10 mouse cellular contexts compared by ENCODE assay signal in the genomic region with DNA sequence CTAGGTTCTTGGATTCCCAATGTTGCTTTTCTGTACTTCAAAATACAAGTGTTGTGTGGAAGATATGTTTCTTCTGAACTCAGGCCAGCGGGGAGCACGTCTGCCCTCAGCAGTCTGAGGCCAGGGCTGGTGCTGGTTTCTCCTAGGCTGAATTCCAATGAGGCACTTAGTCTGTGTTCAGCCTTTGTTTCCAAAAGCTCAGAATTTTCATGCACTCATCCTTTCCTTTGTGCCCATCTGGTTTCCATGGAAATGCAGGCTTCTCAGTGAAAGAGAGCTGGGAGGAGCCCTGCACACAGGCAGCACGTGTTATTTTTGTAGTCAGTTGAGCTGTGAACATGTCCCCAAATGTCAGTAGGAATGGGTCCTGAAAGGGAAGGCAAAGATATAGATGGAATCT.
A peak's percentile ranks its signal among the peaks of the same experiment; 100 is the strongest.
DNase-seq lines count a peak whose midpoint lies in the region; ATAC-seq lines count a peak whose summit lies in the region.
"Had no signal": no experiment of that assay in that cellular context is flagged by ENCODE, and none has a peak within 500 bp of the region (broad histone marks: within the 10 kb centered on the region; RNA-seq: fewer than 3 reads in every experiment).

No protein-coding gene starts in this region.

- 10% methylated on average over 3 of the region's 3 CpGs for WGBS in forebrain, embryonic 16.5 days
- WGBS in neural tube, embryonic 15.5 days: 8% methylated on average over 3 of the region's 3 CpGs
- WGBS in kidney, embryonic 16.5 days: 55% methylated on average over 3 of the region's 3 CpGs

- no peaks in the 10 kb centered on the region for H3K36me3 ChIP-seq in forebrain, embryonic 16.5 days (ENCODE audit: control insufficient read depth, insufficient read depth)
- no peaks in the 10 kb centered on the region for H3K36me3 ChIP-seq in neural tube, embryonic 15.5 days
- H3K36me3 ChIP-seq in kidney, embryonic 16.5 days (ENCODE audit: insufficient read depth, low read length): no peaks in the 10 kb centered on the region

- H3K9ac ChIP-seq in forebrain, embryonic 16.5 days (replicated peaks; ENCODE audit: low read depth, low read length): no peak overlapping the region
- H3K9ac ChIP-seq in neural tube, embryonic 15.5 days (replicated peaks): no peak overlapping the region
- H3K9ac ChIP-seq in kidney, embryonic 16.5 days (replicated peaks; ENCODE audit: low read length): no peak overlapping the region

- DNase-seq in embryo, embryonic 10 days (ENCODE audit: low spot score): peak; percentile 78
- DNase-seq in left cerebral cortex, postnatal 14 days (ENCODE audit: low spot score in 2 of 2): peak; percentile 33 to 38
- no peak for DNase-seq in B cell, adult 2 months
- no peak for DNase-seq in adrenal gland, adult 18-20 months (ENCODE audit: low spot score in 2 of 2)

- H3K4me3 ChIP-seq in forebrain, embryonic 16.5 days (replicated peaks; ENCODE audit: low read length): no peak overlapping the region
- no peak overlapping the region for H3K4me3 ChIP-seq in neural tube, embryonic 15.5 days (replicated peaks)
- no peak overlapping the region for H3K4me3 ChIP-seq in kidney, embryonic 16.5 days (ENCODE audit: low read length)
- H3K4me3 ChIP-seq: left cerebral cortex, adult 2 months had no signal

- peaks cover 4% of the 10 kb centered on the region for H3K4me1 ChIP-seq in forebrain, embryonic 16.5 days (replicated peaks; ENCODE audit: control insufficient read depth, insufficient read depth, low read length)
- H3K4me1 ChIP-seq in neural tube, embryonic 15.5 days: no peaks in the 10 kb centered on the region; the same call in 1 of the 2 replicates
- no peaks in the 10 kb centered on the region for H3K4me1 ChIP-seq in kidney, embryonic 16.5 days (ENCODE audit: insufficient read depth, low read length)

- no peaks in the 10 kb centered on the region for H3K27me3 ChIP-seq in forebrain, embryonic 16.5 days (replicated peaks; ENCODE audit: control insufficient read depth, insufficient read depth, low read length)
- no peaks in the 10 kb centered on the region for H3K27me3 ChIP-seq in neural tube, embryonic 15.5 days (replicated peaks)
- no peaks in the 10 kb centered on the region for H3K27me3 ChIP-seq in kidney, embryonic 16.5 days (ENCODE audit: insufficient read depth, low read length)

- no peak overlapping the region for H3K4me2 ChIP-seq in forebrain, embryonic 16.5 days (ENCODE audit: low read length)
- no peak overlapping the region for H3K4me2 ChIP-seq in neural tube, embryonic 15.5 days
- no peak overlapping the region for H3K4me2 ChIP-seq in kidney, embryonic 16.5 days (replicated peaks; ENCODE audit: low read depth, low read length)

- ATAC-seq in forebrain, embryonic 16.5 days: peak; percentile 97
- ATAC-seq in neural tube, embryonic 15.5 days (ENCODE audit: low FRiP score): peak; percentile 76; the same call in 1 of the 2 replicates
- no peak for ATAC-seq in megakaryocyte-erythroid progenitor cell, adult 5-6 weeks (replicated peaks; ENCODE audit: low FRiP score, low TSS enrichment, poor library complexity, severe bottlenecking)
- no peak for ATAC-seq in kidney, embryonic 16.5 days (ENCODE audit: low FRiP score, low TSS enrichment)
- ATAC-seq: lung, postnatal 0 days had no signal

- no peaks in the 10 kb centered on the region for H3K9me3 ChIP-seq in forebrain, embryonic 16.5 days (ENCODE audit: control insufficient read depth, low read length)
- no peaks in the 10 kb centered on the region for H3K9me3 ChIP-seq in neural tube, embryonic 15.5 days (replicated peaks)
- no peaks in the 10 kb centered on the region for H3K9me3 ChIP-seq in kidney, embryonic 16.5 days (ENCODE audit: low read length)

- H3K27ac ChIP-seq in forebrain, embryonic 16.5 days (ENCODE audit: low read length): peak overlapping the region; percentile 74
- no peak overlapping the region for H3K27ac ChIP-seq in neural tube, embryonic 15.5 days (replicated peaks)
- H3K27ac ChIP-seq in kidney, embryonic 16.5 days (ENCODE audit: low read length): no peak overlapping the region
- H3K27ac ChIP-seq: left cerebral cortex, adult 2 months had no signal

- intact Hi-C loops in left cerebral cortex, postnatal 14 days (cut with DNase I): no loop called here

Comparison
In these comparisons a context has a peak if more than half of its experiments do, and no peak if none do; other contexts are left out.
1. DNase-seq: peak in embryo, embryonic 10 days (single experiment) and left cerebral cortex, postnatal 14 days (2 of 2); none in B cell, adult 2 months (0 of 2) and adrenal gland, adult 18-20 months (0 of 2).
2. ATAC-seq: peak in forebrain, embryonic 16.5 days (single experiment) and neural tube, embryonic 15.5 days (single experiment); none in megakaryocyte-erythroid progenitor cell, adult 5-6 weeks (single experiment) and kidney, embryonic 16.5 days (single experiment).